Mouse (Mus musculus) liver, adult 2 months (tissue): ENCODE measurements around the gene Eva1b.

ENCODE experiments used
- CTCF ChIP-seq: fragments of 200-500 bp; IDR thresholded peaks from 2 replicates; pipeline ENCODE4 v1.5.1; 2011; ENCODE audit warnings: low read depth, low read length, control low read depth
- POLR2A ChIP-seq: fragments of 200-500 bp; IDR thresholded peaks from 2 replicates; pipeline ENCODE4 v1.6.1; 2011; ENCODE audit warnings: low read length, control low read depth; ENCODE audit not compliant: insufficient read depth; ENCODE audit errors: extremely low read depth

GRCm38 (mm10) chr4:126134639-126135038, 12.9 kb upstream of the Eva1b start:
- TF ChIP-seq POLR2A = no peak
- TF ChIP-seq CTCF = no peak
